Mouse (Mus musculus): ENCODE measurements around the gene Spata4.
"Not testable (repeated sequence)": the region's sequence is repeated elsewhere in the genome, so short reads cannot be mapped to it uniquely, and the experiment has no call there.

Spata4 gene

GRCm38 (mm10) chr8:54600671-54601251 lies at the start of gene Spata4:
Gene Spata4 (plus strand): TSS chr8:54600781.
- peak; percentile 37 for DNase-seq (ENCODE audit: low spot score)

GRCm38 (mm10) chr8:54554921-54555320 lies 45.7 kb upstream of the Spata4 start:
- DNase-seq (ENCODE audit: low spot score), result no peak

GRCm38 (mm10) chr8:54562137-54562536 lies 38.4 kb upstream of the Spata4 start:
- DNase-seq (ENCODE audit: low spot score), result no peak

- DNase-seq (ENCODE audit: low spot score), result no peak
These were observed 35.4 kb upstream of the Spata4 start for GRCm38 (mm10) chr8:54565181-54565580.

- DNase-seq (ENCODE audit: low spot score), result no peak
These were observed 34.8 kb upstream of the Spata4 start for GRCm38 (mm10) chr8:54565603-54566260.

- no peak for DNase-seq (ENCODE audit: low spot score)
These were observed 33.4 kb upstream of the Spata4 start for GRCm38 (mm10) chr8:54567168-54567567.

GRCm38 (mm10) chr8:54570618-54571609 lies 29.7 kb upstream of the Spata4 start:
- DNase-seq (ENCODE audit: low spot score), result no peak

- no peak for DNase-seq (ENCODE audit: low spot score)
These were observed 19.1 kb upstream of the Spata4 start for GRCm38 (mm10) chr8:54581436-54581835.

GRCm38 (mm10) chr8:54582886-54583285 lies 17.7 kb upstream of the Spata4 start:
- no peak for DNase-seq (ENCODE audit: low spot score)

- no peak for DNase-seq (ENCODE audit: low spot score)
These were observed 5.9 kb upstream of the Spata4 start for GRCm38 (mm10) chr8:54594634-54595033.

GRCm38 (mm10) chr8:54596051-54596450 lies 4.5 kb upstream of the Spata4 start:
- DNase-seq (ENCODE audit: low spot score), result no peak

- DNase-seq (ENCODE audit: low spot score), result no peak
These were observed 3.6 kb upstream of the Spata4 start for GRCm38 (mm10) chr8:54596940-54597339.

- DNase-seq (ENCODE audit: low spot score), result no peak
These were observed 3.2 kb upstream of the Spata4 start for GRCm38 (mm10) chr8:54597386-54597785.

GRCm38 (mm10) chr8:54603440-54603839 lies 2.9 kb downstream of the Spata4 start:
- DNase-seq (ENCODE audit: low spot score), result no peak

GRCm38 (mm10) chr8:54609336-54609735 lies 8.8 kb downstream of the Spata4 start:
- no peak for DNase-seq (ENCODE audit: low spot score)

- no peak for DNase-seq (ENCODE audit: low spot score)
These were observed 9.7 kb downstream of the Spata4 start for GRCm38 (mm10) chr8:54610238-54610637.

- DNase-seq (ENCODE audit: low spot score), result not testable (repeated sequence)
These were observed 16.1 kb downstream of the Spata4 start for GRCm38 (mm10) chr8:54616710-54617109.

- DNase-seq (ENCODE audit: low spot score), result no peak
These were observed 38.1 kb downstream of the Spata4 start for GRCm38 (mm10) chr8:54638634-54639033.

All from c-Kit-positive CD71-positive TER-119-positive erythroid progenitor cells, embryonic 14.5 days (primary cell).